Mouse (Mus musculus) kidney, embryonic 16.5 days (tissue): ENCODE measurements around the gene Tead1. TPM values are rescaled to one million over a fixed set of nuclear protein-coding genes. Genes with fewer than 3 reads are reported as not detected.

ENCODE experiments used
- ATAC-seq: fragments of 200-750 bp; cut with Nextera tagmentation; 2 replicates; pipeline ENCODE4 v1.8.0; 2017; ENCODE audit warnings: moderate TSS enrichment; ENCODE audit not compliant: low FRiP score, low TSS enrichment
- H3K27ac ChIP-seq: fragments of 300-500 bp; sonication (generic); 2 replicates; pipeline ENCODE4 v1.5.1; 2014; ENCODE audit warnings: low read length
- H3K27me3 ChIP-seq: fragments of 300-500 bp; sonication (generic); 2 replicates; pipeline ENCODE4 v1.6.1; 2014; ENCODE audit warnings: low read length, control low read depth, mixed read lengths; ENCODE audit not compliant: insufficient read depth
- H3K36me3 ChIP-seq: fragments of 300-500 bp; sonication (generic); 2 replicates; pipeline ENCODE4 v1.6.1; 2014; ENCODE audit warnings: low read length, control low read depth, mixed read lengths; ENCODE audit not compliant: insufficient read depth
- H3K4me1 ChIP-seq: fragments of 300-500 bp; sonication (generic); 2 replicates; pipeline ENCODE4 v1.6.1; 2014; ENCODE audit warnings: low read length, control low read depth, mixed read lengths; ENCODE audit not compliant: insufficient read depth
- H3K4me2 ChIP-seq: fragments of 300-500 bp; sonication (generic); replicated peaks from 2 replicates; pipeline ENCODE4 v1.6.1; 2014; ENCODE audit warnings: low read depth, low read length
- H3K4me3 ChIP-seq: fragments of 300-500 bp; sonication (generic); 2 replicates; pipeline ENCODE4 v1.5.1; 2014; ENCODE audit warnings: mild to moderate bottlenecking, low read length
- H3K9ac ChIP-seq: fragments of 300-500 bp; sonication (generic); replicated peaks from 2 replicates; pipeline ENCODE4 v1.6.1; 2014; ENCODE audit warnings: low read length
- H3K9me3 ChIP-seq: fragments of 300-500 bp; sonication (generic); 2 replicates; pipeline ENCODE4 v1.6.1; 2016; ENCODE audit warnings: low read length, control low read depth
- WGBS: fragments of 180-500 bp; shearing (Covaris S2); extraction: QIAGEN DNeasy Blood & Tissue Kit; methylation state at CpG from one replicate; pipeline ENCODE4 v1.1.7; 2014; 5-methylcytosine and 5-hydroxymethylcytosine counted together
- polyA plus RNA-seq: library from polyadenylated mRNA; unstranded; fragments of >200 nt; fragmentation: Nextera tagmentation; extraction: Ambion mirVana; gene quantifications from 2 replicates; pipeline ENCODE4 v1.2.1, GENCODE M21; 2015

Gene Tead1
- polyA plus RNA-seq, 1 experiment from 2014 or later = 18.0 TPM

GRCm38 (mm10) chr7:112685993-112686392 is 6.9 kb downstream of the Tead1 start:
- no peaks in the 10 kb centered on the region for H3K36me3 ChIP-seq
- H3K9ac ChIP-seq = no peak overlapping the region
- H3K4me3 ChIP-seq = no peak overlapping the region
- H3K27me3 ChIP-seq = no peaks in the 10 kb centered on the region
- H3K4me2 ChIP-seq = no peak overlapping the region
- H3K27ac ChIP-seq = no peak overlapping the region
- H3K4me1 ChIP-seq = peaks cover 89% of the 10 kb centered on the region
- 69% methylated on average over 3 of the region's 3 CpGs for WGBS
- no peak for ATAC-seq
- no peaks in the 10 kb centered on the region for H3K9me3 ChIP-seq

GRCm38 (mm10) chr7:112686586-112686985 is 7.5 kb downstream of the Tead1 start:
- Histone ChIP-seq H3K36me3 (no peaks in the 10 kb centered on the region), H3K4me3 (no peak overlapping the region), H3K27me3 (no peaks in the 10 kb centered on the region), H3K9ac (no peak overlapping the region), H3K27ac (no peak overlapping the region), H3K4me1 (peaks cover 94% of the 10 kb centered on the region), H3K9me3 (no peaks in the 10 kb centered on the region), H3K4me2 (no peak overlapping the region)
- 44% methylated on average over 10 of the region's 10 CpGs for WGBS
- ATAC-seq = no peak

DNA sequence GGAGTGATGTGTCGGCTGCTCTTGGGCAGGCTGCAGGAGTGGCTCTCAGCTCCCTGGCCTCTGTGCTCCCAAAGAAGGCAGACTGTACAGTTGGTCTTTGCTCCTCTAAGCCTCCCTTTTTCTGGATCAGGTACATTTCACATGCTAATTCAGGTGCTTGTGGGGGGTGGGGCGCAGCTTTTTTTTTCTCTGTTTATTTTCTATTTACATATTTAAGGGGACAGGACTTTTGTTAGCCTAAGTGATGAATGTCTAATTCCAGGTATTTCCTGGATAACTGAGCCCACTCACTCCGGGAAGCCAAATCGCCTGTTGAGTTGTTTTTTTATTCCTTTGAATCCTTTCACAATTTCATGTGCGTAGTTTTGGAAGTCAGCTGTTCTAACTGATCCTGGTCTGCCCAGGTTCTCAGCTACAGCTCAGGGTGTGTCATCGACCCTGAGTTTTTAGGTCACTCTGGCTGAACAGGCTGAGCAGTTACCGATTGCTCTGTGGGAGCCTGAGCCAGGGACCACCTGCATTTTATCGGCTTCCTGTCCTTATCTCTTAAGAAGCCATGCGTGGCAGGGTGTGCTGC is 9.4 kb downstream of the Tead1 start:
- Histone ChIP-seq H3K36me3 (no peaks in the 10 kb centered on the region), H3K4me1 (peaks cover 96% of the 10 kb centered on the region), H3K27me3 (no peaks in the 10 kb centered on the region), H3K4me2 (no peak overlapping the region), H3K9me3 (no peaks in the 10 kb centered on the region), H3K4me3 (no peak overlapping the region), H3K9ac (peak overlapping the region; percentile 38; the same call in 1 of the 2 replicates), H3K27ac (peak overlapping the region; percentile 63)
- WGBS = 34% methylated on average over 9 of the region's 9 CpGs
- peak; percentile 69; the same call in 1 of the 2 replicates for ATAC-seq

DNA sequence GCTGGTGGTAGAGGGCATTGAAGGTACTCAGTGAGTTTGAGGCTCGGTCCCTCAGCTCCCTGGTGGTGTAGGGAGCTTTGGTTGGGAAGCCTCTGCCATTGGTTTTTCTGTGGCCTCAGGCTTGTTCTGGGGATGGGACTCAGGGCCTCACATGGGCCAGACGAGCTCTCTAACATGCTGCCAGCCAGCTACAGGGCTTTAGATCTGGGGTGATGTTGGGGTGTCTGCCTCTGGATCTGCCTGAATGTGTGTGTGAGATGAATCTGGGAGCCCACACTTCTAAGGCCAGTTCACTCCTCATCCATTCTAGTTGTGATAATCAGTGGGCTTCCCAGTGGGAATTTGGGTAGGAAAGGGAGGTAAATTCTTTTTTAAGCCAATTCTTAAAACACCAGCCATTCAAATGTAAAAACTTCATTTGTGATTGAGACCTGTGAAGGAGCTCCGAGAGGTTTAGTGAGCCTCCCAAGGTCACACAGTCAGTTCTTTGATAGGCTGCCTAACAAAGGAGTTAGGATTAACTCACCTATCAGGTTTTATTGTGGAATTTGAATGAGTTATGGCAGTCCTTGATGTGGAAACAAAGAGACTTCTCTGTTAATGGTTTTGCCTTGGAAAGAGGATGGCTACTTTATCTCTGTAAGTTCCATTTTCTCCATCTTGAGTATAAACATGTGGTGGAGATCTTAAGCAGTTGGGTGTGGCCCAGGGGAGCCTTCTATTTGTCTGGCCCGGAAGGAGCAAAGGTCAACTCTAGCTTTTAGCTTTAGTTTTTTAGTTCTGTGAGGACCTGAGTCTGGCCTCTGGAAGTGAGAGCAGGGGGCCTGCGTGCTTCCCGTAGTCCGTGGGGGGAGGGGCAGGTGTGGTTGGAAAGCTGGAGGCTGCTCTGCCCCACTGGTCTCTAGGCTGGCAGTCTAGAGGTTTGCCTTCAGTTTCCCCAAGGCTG is 12.0 kb downstream of the Tead1 start:
- Histone ChIP-seq H3K4me3 (no peak overlapping the region), H3K9me3 (no peaks in the 10 kb centered on the region), H3K4me2 (no peak overlapping the region), H3K4me1 (peaks cover 97% of the 10 kb centered on the region), H3K27ac (peak overlapping the region; percentile 19; the same call in 1 of the 2 replicates), H3K9ac (no peak overlapping the region), H3K27me3 (no peaks in the 10 kb centered on the region), H3K36me3 (no peaks in the 10 kb centered on the region)
- whole genome bisulfite sequencing = 31% methylated on average over 7 of the region's 7 CpGs
- 0 out of 2 replicates have a peak, but pooled peaks have one; percentile 28 for ATAC-seq

- Histone ChIP-seq H3K4me1 (peaks cover 100% of the 10 kb centered on the region), H3K9ac (no peak overlapping the region), H3K4me3 (no peak overlapping the region), H3K4me2 (no peak overlapping the region), H3K27me3 (no peaks in the 10 kb centered on the region), H3K36me3 (no peaks in the 10 kb centered on the region), H3K9me3 (no peaks in the 10 kb centered on the region), H3K27ac (no peak overlapping the region)
- WGBS = 61% methylated on average over 10 of the region's 10 CpGs
- ATAC-seq = no peak
Observed at GRCm38 (mm10) chr7:112693566-112693965, 14.4 kb downstream of the Tead1 start.

- WGBS = 32% methylated on average over 4 of the region's 4 CpGs
- H3K4me2 ChIP-seq = peak overlapping the region; percentile 44; the same call in 1 of the 2 replicates
- H3K27ac ChIP-seq = peak overlapping the region; percentile 96
- no peaks in the 10 kb centered on the region for H3K9me3 ChIP-seq
- H3K4me3 ChIP-seq = no peak overlapping the region
- no peaks in the 10 kb centered on the region for H3K27me3 ChIP-seq
- H3K9ac ChIP-seq = 0 out of 2 replicates have a peak overlapping the region, but pooled peaks have one; percentile 53
- no peaks in the 10 kb centered on the region for H3K36me3 ChIP-seq
- ATAC-seq = no peak
- H3K4me1 ChIP-seq = peaks cover 88% of the 10 kb centered on the region
Observed at GRCm38 (mm10) chr7:112696777-112697161, 17.7 kb downstream of the Tead1 start.

GRCm38 (mm10) chr7:112697162-112697841 is 18.2 kb downstream of the Tead1 start:
- Histone ChIP-seq H3K9me3 (no peaks in the 10 kb centered on the region), H3K27ac (peak overlapping the region; percentile 96), H3K27me3 (no peaks in the 10 kb centered on the region), H3K4me2 (peak overlapping the region; percentile 44), H3K36me3 (no peaks in the 10 kb centered on the region), H3K4me3 (no peak overlapping the region), H3K9ac (peak overlapping the region; percentile 53), H3K4me1 (peaks cover 83% of the 10 kb centered on the region)
- WGBS = 6% methylated on average over 10 of the region's 10 CpGs
- peak; percentile 82 for ATAC-seq

- Histone ChIP-seq H3K4me2 (no peak overlapping the region), H3K9me3 (no peaks in the 10 kb centered on the region), H3K27ac (peak overlapping the region; percentile 43; the same call in 1 of the 2 replicates), H3K9ac (no peak overlapping the region), H3K4me1 (peaks cover 56% of the 10 kb centered on the region), H3K36me3 (no peaks in the 10 kb centered on the region), H3K27me3 (no peaks in the 10 kb centered on the region), H3K4me3 (no peak overlapping the region)
- 42% methylated on average over 5 of the region's 5 CpGs for WGBS
- ATAC-seq = peak; percentile 52
Observed at GRCm38 (mm10) chr7:112700082-112700481, 21.0 kb downstream of the Tead1 start.

DNA sequence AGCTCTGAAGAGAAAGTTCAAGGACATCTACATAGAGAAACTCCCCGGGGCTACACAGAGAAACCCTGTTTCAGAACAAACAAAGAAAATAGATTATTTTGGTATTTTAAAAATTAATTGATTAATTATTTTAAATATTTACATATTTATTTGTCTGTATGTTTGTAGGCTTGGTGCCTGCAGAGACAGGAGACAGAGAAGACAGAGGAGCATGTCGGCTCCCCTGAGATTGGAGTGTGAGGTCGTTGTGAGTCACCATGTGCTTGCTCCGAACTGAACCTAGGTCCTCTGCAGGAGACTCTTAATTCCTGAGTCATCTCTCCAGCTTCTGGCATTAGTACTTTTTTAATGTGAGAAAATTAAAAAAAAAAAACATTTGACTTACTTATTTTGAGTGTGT is 24.2 kb downstream of the Tead1 start:
- Histone ChIP-seq H3K4me2 (no peak overlapping the region), H3K9me3 (no peaks in the 10 kb centered on the region), H3K27ac (no peak overlapping the region), H3K36me3 (no peaks in the 10 kb centered on the region), H3K4me1 (peaks cover 41% of the 10 kb centered on the region), H3K4me3 (no peak overlapping the region), H3K9ac (no peak overlapping the region), H3K27me3 (no peaks in the 10 kb centered on the region)
- no peak for ATAC-seq
- WGBS = 77% methylated on average over 4 of the region's 4 CpGs
